Mouse (Mus musculus): ENCODE measurements at regions not wholly inside any gene's neighbourhood (a gene's known extent, or its start where the extent isn't known, plus 50 kb on each side); places are given as distances from the start of the nearest gene placed in this dataset.
A peak's percentile ranks its signal among the peaks of the same experiment; 100 is the strongest.

DNA sequence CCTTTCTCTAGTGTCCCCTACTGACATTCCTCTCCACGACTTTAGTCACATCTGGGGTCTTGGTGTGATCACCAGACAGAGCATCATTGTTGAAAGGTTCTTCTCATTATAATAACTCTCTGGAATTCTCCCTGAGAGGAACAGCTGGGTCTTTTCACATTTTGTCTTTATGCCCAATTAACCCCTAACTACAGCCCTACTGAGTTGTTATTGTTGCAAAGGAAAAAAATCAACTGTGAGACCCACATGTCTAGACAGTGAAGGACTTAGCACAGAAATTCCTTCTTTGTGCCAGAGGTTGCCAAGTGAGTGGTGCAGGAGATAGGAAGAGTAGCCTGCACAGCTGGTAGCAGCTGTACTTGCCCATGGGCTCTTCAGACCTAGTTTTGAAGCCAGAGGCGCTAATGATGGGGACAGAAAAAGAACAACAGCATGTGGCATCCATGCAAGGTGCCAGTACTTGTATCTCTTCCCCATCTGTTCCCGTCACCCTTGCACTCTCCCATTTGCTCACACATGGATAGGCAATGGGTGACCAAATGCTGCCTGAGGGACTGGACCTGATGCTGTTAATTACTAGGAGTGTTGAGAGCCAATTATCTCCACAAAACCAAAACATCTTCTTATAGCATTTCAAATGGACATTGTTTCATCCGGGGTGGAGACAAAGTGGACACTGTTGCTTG, 189.1 kb downstream of the Olfm4 start:
- Histone ChIP-seq H3K36me3 (ENCODE audit: control insufficient read depth, insufficient read depth, low read length) (no peaks in the 10 kb centered on the region), H3K4me3 (no peak overlapping the region), H3K27me3 (ENCODE audit: control insufficient read depth, insufficient read depth, low read length) (no peaks in the 10 kb centered on the region), H3K79me2 (replicated peaks; ENCODE audit: control insufficient read depth, insufficient read depth, low read length) (no peaks in the 10 kb centered on the region), H3K27ac (no peak overlapping the region), H3K9ac (ENCODE audit: low read depth, low read length) (no peak overlapping the region), H3K4me1 (ENCODE audit: control insufficient read depth, insufficient read depth, low read length) (no peaks in the 10 kb centered on the region)
- intact Hi-C loops (cut with DNase I) = no loop called here
- WGBS = 31% methylated on average over 4 of the region's 4 CpGs
- TF ChIP-seq CTCF (IDR thresholded peaks at IDR 0.05) = no peak
- TF ChIP-seq EP300 (IDR thresholded peaks at IDR 0.05; ENCODE audit: insufficient read depth, low read depth, low read length) = no peak
- no peak for TF ChIP-seq POLR2A (IDR thresholded peaks at IDR 0.05; ENCODE audit: insufficient read depth, low read depth, low read length)
- no peak for DNase-seq

DNA sequence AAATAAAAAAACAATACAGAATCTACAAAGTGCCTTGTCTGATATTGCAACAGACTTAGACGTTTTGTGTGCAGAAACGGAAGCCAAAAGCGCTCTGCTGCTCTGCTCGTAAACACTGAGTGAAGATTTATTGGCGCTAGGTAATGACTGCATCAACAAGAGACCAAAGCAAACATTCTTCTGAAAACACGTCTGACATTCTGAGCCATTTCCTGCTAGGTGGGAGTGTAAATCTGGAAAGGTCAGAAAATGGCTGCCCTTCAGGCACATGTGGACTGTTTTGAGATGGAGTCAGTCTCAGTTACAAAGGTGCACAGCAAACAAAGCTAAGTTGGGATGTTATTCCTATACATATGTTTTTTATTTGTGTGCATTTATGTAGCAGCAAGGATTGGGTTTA, 192.6 kb downstream of the Olfm4 start:
- Histone ChIP-seq H3K79me2 (replicated peaks; ENCODE audit: control insufficient read depth, insufficient read depth, low read length) (no peaks in the 10 kb centered on the region), H3K9ac (ENCODE audit: low read depth, low read length) (no peak overlapping the region), H3K27me3 (ENCODE audit: control insufficient read depth, insufficient read depth, low read length) (no peaks in the 10 kb centered on the region), H3K36me3 (ENCODE audit: control insufficient read depth, insufficient read depth, low read length) (no peaks in the 10 kb centered on the region), H3K4me1 (ENCODE audit: control insufficient read depth, insufficient read depth, low read length) (no peaks in the 10 kb centered on the region), H3K4me3 (no peak overlapping the region), H3K27ac (no peak overlapping the region)
- TF ChIP-seq CTCF (IDR thresholded peaks at IDR 0.05) (no peak), POLR2A (IDR thresholded peaks at IDR 0.05; ENCODE audit: insufficient read depth, low read depth, low read length) (no peak), EP300 (IDR thresholded peaks at IDR 0.05; ENCODE audit: insufficient read depth, low read depth, low read length) (no peak)
- no peak for DNase-seq
- intact Hi-C loops (cut with DNase I) = no loop called here
- WGBS = 56% methylated on average over 6 of the region's 6 CpGs

DNA sequence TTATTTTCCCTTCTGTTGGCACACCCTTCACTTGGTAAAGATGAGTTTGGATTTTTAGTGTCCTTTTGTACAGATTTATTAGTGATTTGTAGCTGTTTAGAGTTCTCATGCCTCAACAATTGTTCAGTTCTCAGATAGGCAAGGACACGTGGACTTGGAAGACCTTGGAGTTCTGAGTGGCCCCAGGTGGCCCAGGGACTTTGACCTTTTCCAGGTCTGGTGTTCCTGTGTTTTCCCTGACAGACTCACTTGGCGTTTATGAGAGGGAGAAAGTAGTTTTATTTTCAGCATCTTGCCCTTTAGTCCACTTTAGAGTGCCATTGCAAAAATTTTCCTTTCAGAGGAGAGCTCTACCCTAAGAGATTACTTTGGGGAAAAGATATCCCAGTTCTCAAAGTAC, 211.2 kb downstream of the Olfm4 start:
- no peak for DNase-seq
- H3K9ac ChIP-seq (ENCODE audit: low read depth, low read length) = no peak overlapping the region
- no peaks in the 10 kb centered on the region for H3K79me2 ChIP-seq (replicated peaks; ENCODE audit: control insufficient read depth, insufficient read depth, low read length)
- no peaks in the 10 kb centered on the region for H3K27me3 ChIP-seq (ENCODE audit: control insufficient read depth, insufficient read depth, low read length)
- no peaks in the 10 kb centered on the region for H3K4me1 ChIP-seq (ENCODE audit: control insufficient read depth, insufficient read depth, low read length)
- H3K27ac ChIP-seq = no peak overlapping the region
- no peaks in the 10 kb centered on the region for H3K36me3 ChIP-seq (ENCODE audit: control insufficient read depth, insufficient read depth, low read length)
- intact Hi-C loops (cut with DNase I) = no loop called here
- TF ChIP-seq CTCF (IDR thresholded peaks at IDR 0.05) (no peak), EP300 (IDR thresholded peaks at IDR 0.05; ENCODE audit: insufficient read depth, low read depth, low read length) (no peak), POLR2A (IDR thresholded peaks at IDR 0.05; ENCODE audit: insufficient read depth, low read depth, low read length) (no peak)
- H3K4me3 ChIP-seq = no peak overlapping the region
- WGBS = 41% methylated on average over 2 of the region's 2 CpGs

DNA sequence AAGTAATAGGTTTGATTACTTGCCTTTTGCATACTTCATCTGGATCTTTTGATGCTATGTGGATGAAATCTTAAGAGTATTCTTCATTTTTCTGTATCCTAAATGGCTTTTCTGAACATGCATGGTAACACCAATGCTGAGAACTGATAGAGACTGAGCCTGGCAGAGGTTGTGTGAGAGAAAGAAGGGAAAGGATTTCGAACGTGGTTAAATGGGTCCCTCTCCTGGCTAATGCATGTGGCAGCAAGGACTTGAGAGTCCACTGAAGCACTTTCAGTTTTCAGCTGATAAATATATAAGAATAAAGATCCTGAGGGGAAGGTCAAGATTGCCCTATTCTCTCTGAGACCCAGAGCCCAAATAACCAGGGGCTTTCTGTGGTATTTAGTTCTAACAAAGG, 229.0 kb downstream of the Olfm4 start:
- 21% methylated on average over 2 of the region's 2 CpGs for WGBS
- intact Hi-C loops (cut with DNase I) = loop anchor here (10.0 kb wide), 2 partner anchors 298 to 598 kb away; no protein-coding TSS in a partner anchor
- Histone ChIP-seq H3K79me2 (replicated peaks; ENCODE audit: control insufficient read depth, insufficient read depth, low read length) (no peaks in the 10 kb centered on the region), H3K27me3 (ENCODE audit: control insufficient read depth, insufficient read depth, low read length) (no peaks in the 10 kb centered on the region), H3K4me3 (no peak overlapping the region), H3K4me1 (ENCODE audit: control insufficient read depth, insufficient read depth, low read length) (no peaks in the 10 kb centered on the region), H3K36me3 (ENCODE audit: control insufficient read depth, insufficient read depth, low read length) (no peaks in the 10 kb centered on the region), H3K9ac (ENCODE audit: low read depth, low read length) (no peak overlapping the region), H3K27ac (no peak overlapping the region)
- no peak for DNase-seq
- TF ChIP-seq POLR2A (IDR thresholded peaks at IDR 0.05; ENCODE audit: insufficient read depth, low read depth, low read length) (no peak), CTCF (IDR thresholded peaks at IDR 0.05) (no peak), EP300 (IDR thresholded peaks at IDR 0.05; ENCODE audit: insufficient read depth, low read depth, low read length) (no peak)

DNA sequence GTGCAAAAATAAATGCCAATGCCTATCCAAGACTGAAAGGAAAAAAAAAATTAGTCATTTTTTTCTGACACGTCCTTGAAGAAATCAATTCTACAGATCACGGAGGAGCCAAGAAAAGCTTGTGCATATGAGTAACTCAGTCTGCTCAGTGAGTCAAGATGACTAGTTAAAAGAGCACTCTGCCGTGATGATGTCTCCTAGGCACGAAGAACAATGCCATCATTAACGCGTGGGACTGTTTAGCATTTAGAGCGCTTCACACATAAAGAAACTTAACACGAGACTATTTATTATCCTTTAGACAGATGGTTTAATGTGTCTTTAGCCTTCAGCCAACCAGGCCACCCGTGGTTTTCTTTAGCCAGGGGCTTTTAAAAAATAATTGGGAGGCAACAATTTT, 229.8 kb downstream of the Olfm4 start:
- Histone ChIP-seq H3K79me2 (replicated peaks; ENCODE audit: control insufficient read depth, insufficient read depth, low read length) (no peaks in the 10 kb centered on the region), H3K4me3 (no peak overlapping the region), H3K27ac (no peak overlapping the region), H3K36me3 (ENCODE audit: control insufficient read depth, insufficient read depth, low read length) (no peaks in the 10 kb centered on the region), H3K9ac (ENCODE audit: low read depth, low read length) (no peak overlapping the region), H3K4me1 (ENCODE audit: control insufficient read depth, insufficient read depth, low read length) (no peaks in the 10 kb centered on the region), H3K27me3 (ENCODE audit: control insufficient read depth, insufficient read depth, low read length) (no peaks in the 10 kb centered on the region)
- 76% methylated on average over 9 of the region's 9 CpGs for WGBS
- intact Hi-C loops (cut with DNase I) = loop anchor here (10.0 kb wide), 2 partner anchors 299 to 599 kb away; no protein-coding TSS in a partner anchor
- TF ChIP-seq EP300 (IDR thresholded peaks at IDR 0.05; ENCODE audit: insufficient read depth, low read depth, low read length) = no peak
- no peak for TF ChIP-seq POLR2A (IDR thresholded peaks at IDR 0.05; ENCODE audit: insufficient read depth, low read depth, low read length)
- TF ChIP-seq CTCF (IDR thresholded peaks at IDR 0.05) = no peak
- DNase-seq = no peak

DNA sequence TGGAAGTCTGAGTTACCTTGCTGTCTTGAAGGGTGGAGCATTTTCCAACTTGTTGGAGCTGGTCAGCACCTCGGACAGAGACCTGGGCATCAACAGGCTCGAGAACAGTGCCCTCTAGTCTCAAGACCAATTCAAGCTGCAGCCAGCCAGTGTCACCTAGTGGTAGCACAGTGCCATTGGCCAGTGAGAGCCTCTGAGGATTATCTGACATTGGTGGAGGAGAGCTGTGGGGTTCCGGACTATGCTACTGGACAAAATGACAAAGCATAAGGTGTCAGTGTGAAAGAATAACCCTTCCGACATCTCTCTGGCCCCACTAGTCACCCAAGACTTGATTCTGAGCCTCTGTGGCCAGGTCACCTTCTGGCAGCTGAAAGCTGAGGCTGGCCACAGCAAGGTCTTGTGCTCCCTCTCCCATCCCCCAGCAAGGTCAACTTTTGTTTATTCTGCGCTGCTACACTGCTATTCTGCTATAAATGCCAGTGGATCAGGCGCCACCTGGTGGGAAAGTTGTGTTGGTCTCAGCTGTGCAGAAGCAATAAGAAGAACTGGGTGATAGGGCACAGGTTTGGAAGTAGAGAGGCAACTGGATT, 232.2 kb downstream of the Olfm4 start:
- no peaks in the 10 kb centered on the region for H3K27me3 ChIP-seq (ENCODE audit: control insufficient read depth, insufficient read depth, low read length)
- intact Hi-C loops (cut with DNase I) = loop anchor here (1.0 to 10.0 kb wide), 3 partner anchors 301 to 601 kb away; no protein-coding TSS in a partner anchor
- H3K79me2 ChIP-seq (replicated peaks; ENCODE audit: control insufficient read depth, insufficient read depth, low read length) = no peaks in the 10 kb centered on the region
- peak; percentile 14 to 39 for DNase-seq
- H3K27ac ChIP-seq = no peak overlapping the region
- TF ChIP-seq POLR2A (IDR thresholded peaks at IDR 0.05; ENCODE audit: insufficient read depth, low read depth, low read length) (no peak), CTCF (IDR thresholded peaks at IDR 0.05) (peak; percentile 74)
- no peaks in the 10 kb centered on the region for H3K4me1 ChIP-seq (ENCODE audit: control insufficient read depth, insufficient read depth, low read length)
- no peaks in the 10 kb centered on the region for H3K36me3 ChIP-seq (ENCODE audit: control insufficient read depth, insufficient read depth, low read length)
- 9% methylated on average over 6 of the region's 6 CpGs for WGBS
- H3K9ac ChIP-seq (ENCODE audit: low read depth, low read length) = no peak overlapping the region
- H3K4me3 ChIP-seq = no peak overlapping the region
